Mouse (Mus musculus): ENCODE results near the gene Rpl31. TPM values are rescaled to one million over a fixed set of nuclear protein-coding genes. Genes with fewer than 3 reads are reported as not detected.

Rpl31 gene
- polyA plus RNA-seq, 1 experiment from 2014 or later: 410 TPM

- no peak for ATAC-seq (ENCODE audit: low FRiP score, low read depth)
- no peak overlapping the region for H3K9ac ChIP-seq
- WGBS: 94% methylated on average over 11 of the region's 11 CpGs
- no peak overlapping the region for H3K27ac ChIP-seq
- no peaks in the 10 kb centered on the region for H3K36me3 ChIP-seq
- no peaks in the 10 kb centered on the region for H3K27me3 ChIP-seq (replicated peaks)
- no peaks in the 10 kb centered on the region for H3K4me1 ChIP-seq
- H3K4me3 ChIP-seq: no peak overlapping the region
- H3K4me2 ChIP-seq (replicated peaks): no peak overlapping the region
- no peaks in the 10 kb centered on the region for H3K9me3 ChIP-seq
Observed at GRCm38 (mm10) chr1:39389338-39389737, 21.7 kb downstream of the Rpl31 start.

- Histone ChIP-seq H3K36me3 (no peaks in the 10 kb centered on the region), H3K4me1 (no peaks in the 10 kb centered on the region), H3K9ac (no peak overlapping the region), H3K9me3 (no peaks in the 10 kb centered on the region), H3K27ac (no peak overlapping the region), H3K4me2 (replicated peaks) (no peak overlapping the region), H3K4me3 (no peak overlapping the region), H3K27me3 (replicated peaks) (no peaks in the 10 kb centered on the region)
- no peak for ATAC-seq (ENCODE audit: low FRiP score, low read depth)
- 92% methylated on average over 6 of the region's 6 CpGs for WGBS
Observed at GRCm38 (mm10) chr1:39391652-39392051, 24.0 kb downstream of the Rpl31 start.

- 61% methylated on average over 3 of the region's 3 CpGs for WGBS
- Histone ChIP-seq H3K4me3 (no peak overlapping the region), H3K9me3 (0 out of 2 replicates have a peak, but pooled peaks cover 2% of the 10 kb centered on the region), H3K27ac (no peak overlapping the region), H3K27me3 (replicated peaks) (no peaks in the 10 kb centered on the region), H3K9ac (no peak overlapping the region), H3K4me1 (no peaks in the 10 kb centered on the region), H3K36me3 (peaks cover 1% of the 10 kb centered on the region; the same call in 1 of the 2 replicates), H3K4me2 (replicated peaks) (no peak overlapping the region)
- no peak; the same call in 1 of the 2 replicates for ATAC-seq (ENCODE audit: low FRiP score, low read depth)
Observed at GRCm38 (mm10) chr1:39392189-39392588, 24.5 kb downstream of the Rpl31 start.

GRCm38 (mm10) chr1:39393217-39393867, 25.7 kb downstream of the Rpl31 start:
- Histone ChIP-seq H3K4me1 (no peaks in the 10 kb centered on the region), H3K36me3 (peaks cover 4% of the 10 kb centered on the region; the same call in 1 of the 2 replicates), H3K27me3 (replicated peaks) (no peaks in the 10 kb centered on the region), H3K9ac (no peak overlapping the region), H3K4me2 (replicated peaks) (no peak overlapping the region), H3K4me3 (no peak overlapping the region), H3K9me3 (0 out of 2 replicates have a peak, but pooled peaks cover 4% of the 10 kb centered on the region), H3K27ac (no peak overlapping the region)
- no peak for ATAC-seq (ENCODE audit: low FRiP score, low read depth)
- 82% methylated on average over 8 of the region's 8 CpGs for WGBS

- WGBS: 53% methylated on average over 10 of the region's 10 CpGs
- H3K27me3 ChIP-seq (replicated peaks): no peaks in the 10 kb centered on the region
- H3K36me3 ChIP-seq: peaks cover 4% of the 10 kb centered on the region; the same call in 1 of the 2 replicates
- H3K4me2 ChIP-seq (replicated peaks): no peak overlapping the region
- H3K9me3 ChIP-seq: 0 out of 2 replicates have a peak, but pooled peaks cover 4% of the 10 kb centered on the region
- H3K4me3 ChIP-seq: no peak overlapping the region
- no peak overlapping the region for H3K27ac ChIP-seq
- no peaks in the 10 kb centered on the region for H3K4me1 ChIP-seq
- ATAC-seq (ENCODE audit: low FRiP score, low read depth): no peak
- no peak overlapping the region for H3K9ac ChIP-seq
Observed at GRCm38 (mm10) chr1:39394096-39394495, 26.5 kb downstream of the Rpl31 start.

- Histone ChIP-seq H3K9me3 (0 out of 2 replicates have a peak, but pooled peaks cover 4% of the 10 kb centered on the region), H3K36me3 (peaks cover 4% of the 10 kb centered on the region; the same call in 1 of the 2 replicates), H3K4me1 (no peaks in the 10 kb centered on the region), H3K4me3 (no peak overlapping the region), H3K9ac (no peak overlapping the region), H3K4me2 (replicated peaks) (no peak overlapping the region), H3K27ac (no peak overlapping the region), H3K27me3 (replicated peaks) (no peaks in the 10 kb centered on the region)
- ATAC-seq (ENCODE audit: low FRiP score, low read depth): no peak
- 81% methylated on average over 3 of the region's 3 CpGs for WGBS
Observed at GRCm38 (mm10) chr1:39394650-39395049, 27.0 kb downstream of the Rpl31 start.

- no peak overlapping the region for H3K4me2 ChIP-seq (replicated peaks)
- 82% methylated on average over 4 of the region's 4 CpGs for WGBS
- no peak overlapping the region for H3K27ac ChIP-seq
- H3K9ac ChIP-seq: no peak overlapping the region
- no peak overlapping the region for H3K4me3 ChIP-seq
- no peak for ATAC-seq (ENCODE audit: low FRiP score, low read depth)
- 0 out of 2 replicates have a peak, but pooled peaks cover 4% of the 10 kb centered on the region for H3K9me3 ChIP-seq
- peaks cover 4% of the 10 kb centered on the region; the same call in 1 of the 2 replicates for H3K36me3 ChIP-seq
- no peaks in the 10 kb centered on the region for H3K4me1 ChIP-seq
- H3K27me3 ChIP-seq (replicated peaks): no peaks in the 10 kb centered on the region
Observed at GRCm38 (mm10) chr1:39396347-39396746, 28.7 kb downstream of the Rpl31 start.

GRCm38 (mm10) chr1:39398284-39398683, 30.6 kb downstream of the Rpl31 start:
- Histone ChIP-seq H3K9ac (no peak overlapping the region), H3K4me1 (no peaks in the 10 kb centered on the region), H3K4me2 (replicated peaks) (no peak overlapping the region), H3K27ac (no peak overlapping the region), H3K27me3 (replicated peaks) (no peaks in the 10 kb centered on the region), H3K9me3 (0 out of 2 replicates have a peak, but pooled peaks cover 4% of the 10 kb centered on the region), H3K36me3 (peaks cover 4% of the 10 kb centered on the region; the same call in 1 of the 2 replicates), H3K4me3 (no peak overlapping the region)
- no peak for ATAC-seq (ENCODE audit: low FRiP score, low read depth)
- 89% methylated on average over 6 of the region's 6 CpGs for WGBS

GRCm38 (mm10) chr1:39399228-39399627, 31.6 kb downstream of the Rpl31 start:
- Histone ChIP-seq H3K9ac (no peak overlapping the region), H3K9me3 (0 out of 2 replicates have a peak, but pooled peaks cover 4% of the 10 kb centered on the region), H3K4me2 (replicated peaks) (no peak overlapping the region), H3K27ac (no peak overlapping the region), H3K27me3 (replicated peaks) (no peaks in the 10 kb centered on the region), H3K4me3 (no peak overlapping the region), H3K36me3 (peaks cover 4% of the 10 kb centered on the region; the same call in 1 of the 2 replicates), H3K4me1 (no peaks in the 10 kb centered on the region)
- ATAC-seq (ENCODE audit: low FRiP score, low read depth): no peak
- WGBS: 78% methylated on average over 4 of the region's 4 CpGs

- Histone ChIP-seq H3K9me3 (0 out of 2 replicates have a peak, but pooled peaks cover 4% of the 10 kb centered on the region), H3K36me3 (peaks cover 4% of the 10 kb centered on the region; the same call in 1 of the 2 replicates), H3K27me3 (replicated peaks) (no peaks in the 10 kb centered on the region), H3K9ac (no peak overlapping the region), H3K4me1 (no peaks in the 10 kb centered on the region), H3K4me2 (replicated peaks) (no peak overlapping the region), H3K4me3 (no peak overlapping the region), H3K27ac (no peak overlapping the region)
- WGBS: 95% methylated on average over 3 of the region's 3 CpGs
- ATAC-seq (ENCODE audit: low FRiP score, low read depth): no peak
Observed at GRCm38 (mm10) chr1:39400173-39400572, 32.5 kb downstream of the Rpl31 start.

- no peaks in the 10 kb centered on the region for H3K36me3 ChIP-seq
- no peak for ATAC-seq (ENCODE audit: low FRiP score, low read depth)
- no peaks in the 10 kb centered on the region for H3K27me3 ChIP-seq (replicated peaks)
- peaks cover 7% of the 10 kb centered on the region; the same call in 1 of the 2 replicates for H3K4me1 ChIP-seq
- no peaks in the 10 kb centered on the region for H3K9me3 ChIP-seq
- no peak overlapping the region for H3K4me3 ChIP-seq
- no peak overlapping the region for H3K4me2 ChIP-seq (replicated peaks)
- no peak overlapping the region for H3K27ac ChIP-seq
- H3K9ac ChIP-seq: no peak overlapping the region
- WGBS: 82% methylated on average over 4 of the region's 4 CpGs
Observed at GRCm38 (mm10) chr1:39407108-39407507, 39.5 kb downstream of the Rpl31 start.

GRCm38 (mm10) chr1:39408123-39408522, 40.5 kb downstream of the Rpl31 start:
- no peaks in the 10 kb centered on the region for H3K27me3 ChIP-seq (replicated peaks)
- no peak overlapping the region for H3K9ac ChIP-seq
- ATAC-seq (ENCODE audit: low FRiP score, low read depth): no peak
- H3K27ac ChIP-seq: no peak overlapping the region
- no peak overlapping the region for H3K4me2 ChIP-seq (replicated peaks)
- peaks cover 8% of the 10 kb centered on the region; the same call in 1 of the 2 replicates for H3K4me1 ChIP-seq
- H3K9me3 ChIP-seq: no peaks in the 10 kb centered on the region
- WGBS: 92% methylated on average over 6 of the region's 6 CpGs
- no peaks in the 10 kb centered on the region for H3K36me3 ChIP-seq
- H3K4me3 ChIP-seq: no peak overlapping the region

Data from neural tube, embryonic 12.5 days (tissue).